Mouse (Mus musculus): Measurements from ENCODE around the gene Laptm5.

DNA sequence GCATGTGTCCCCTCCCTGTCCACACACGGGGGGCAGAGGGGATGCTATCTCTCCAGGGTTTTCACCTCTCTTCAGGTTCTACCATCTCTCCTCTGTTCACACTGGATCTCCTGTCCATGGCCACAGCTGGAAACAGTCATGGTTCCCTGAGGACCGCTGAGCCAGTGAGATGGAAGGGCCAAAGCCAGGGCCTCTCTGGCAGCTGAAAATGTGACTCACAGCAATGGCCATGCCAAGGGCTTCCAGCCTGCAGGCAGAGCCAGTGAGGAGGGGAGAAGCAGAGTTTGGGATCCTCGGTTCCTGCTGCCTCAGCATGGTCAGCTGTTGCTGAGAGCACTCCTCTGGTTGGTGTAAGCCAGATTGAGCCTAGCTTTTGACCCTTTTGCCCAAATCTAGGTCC, 66.1 kb downstream of the Laptm5 start:
- no peak for TF ChIP-seq CTCF (IDR thresholded peaks at IDR 0.05; ENCODE audit: borderline replicate concordance, extremely low read depth, insufficient read depth, insufficient read length)
- TF ChIP-seq POLR2A (IDR thresholded peaks at IDR 0.05; ENCODE audit: borderline replicate concordance, extremely low read depth, insufficient read depth, insufficient read length, poor library complexity, severe bottlenecking) = no peak

Measured in brain, embryonic 14.5 days (tissue).